Mouse (Mus musculus): ENCODE results near the gene Tubb2b.

Tubb2b gene

GRCm38 (mm10) chr13:34130226-34130731 is at the start of gene Tubb2b:
TSS of gene Tubb2b (minus strand) at chr13:34130466.
- peak; percentile 54 to 58 for DNase-seq (ENCODE audit: low spot score in 2 of 2)

- no peak for DNase-seq (ENCODE audit: low spot score in 2 of 2)
Measured at GRCm38 (mm10) chr13:34174025-34174424, 43.8 kb upstream of the Tubb2b start.

- DNase-seq (ENCODE audit: low spot score in 2 of 2): no peak
Measured at GRCm38 (mm10) chr13:34163304-34163975, 33.2 kb upstream of the Tubb2b start.

GRCm38 (mm10) chr13:34162491-34163303 is 32.4 kb upstream of the Tubb2b start, which contains the start of gene Psmg4:
TSS of gene Psmg4 (plus strand) at chr13:34162964.
- peak; percentile 92 to 93 for DNase-seq (ENCODE audit: low spot score in 2 of 2)

GRCm38 (mm10) chr13:34159926-34160325 is 29.7 kb upstream of the Tubb2b start:
- no peak for DNase-seq (ENCODE audit: low spot score in 2 of 2)

- no peak for DNase-seq (ENCODE audit: low spot score in 2 of 2)
Measured at GRCm38 (mm10) chr13:34157596-34158157, 27.4 kb upstream of the Tubb2b start.

GRCm38 (mm10) chr13:34156840-34157185 is 26.5 kb upstream of the Tubb2b start:
- DNase-seq (ENCODE audit: low spot score in 2 of 2): no peak

GRCm38 (mm10) chr13:34156133-34156839 is 26.0 kb upstream of the Tubb2b start:
- DNase-seq (ENCODE audit: low spot score in 2 of 2): no peak

- DNase-seq (ENCODE audit: low spot score in 2 of 2): peak; percentile 45 to 61
Measured at GRCm38 (mm10) chr13:34154931-34155272, 24.6 kb upstream of the Tubb2b start.

- peak; percentile 39 to 56 for DNase-seq (ENCODE audit: low spot score in 2 of 2)
Measured at GRCm38 (mm10) chr13:34154217-34154930, 24.1 kb upstream of the Tubb2b start.

- DNase-seq (ENCODE audit: low spot score in 2 of 2): no peak
Measured at GRCm38 (mm10) chr13:34153254-34154011, 23.2 kb upstream of the Tubb2b start.

- no peak for DNase-seq (ENCODE audit: low spot score in 2 of 2)
Measured at GRCm38 (mm10) chr13:34152695-34153094, 22.4 kb upstream of the Tubb2b start.

- DNase-seq (ENCODE audit: low spot score in 2 of 2): no peak
Measured at GRCm38 (mm10) chr13:34151425-34151824, 21.2 kb upstream of the Tubb2b start.

GRCm38 (mm10) chr13:34150271-34151027 is 20.2 kb upstream of the Tubb2b start:
- no peak for DNase-seq (ENCODE audit: low spot score in 2 of 2)

GRCm38 (mm10) chr13:34149463-34150176 is 19.4 kb upstream of the Tubb2b start:
- DNase-seq (ENCODE audit: low spot score in 2 of 2): no peak

GRCm38 (mm10) chr13:34148767-34149392 is 18.6 kb upstream of the Tubb2b start:
- DNase-seq (ENCODE audit: low spot score in 2 of 2): no peak

- no peak for DNase-seq (ENCODE audit: low spot score in 2 of 2)
Measured at GRCm38 (mm10) chr13:34148181-34148580, 17.9 kb upstream of the Tubb2b start.

GRCm38 (mm10) chr13:34146916-34147315 is 16.6 kb upstream of the Tubb2b start:
- DNase-seq (ENCODE audit: low spot score in 2 of 2): no peak

- no peak for DNase-seq (ENCODE audit: low spot score in 2 of 2)
Measured at GRCm38 (mm10) chr13:34143389-34143788, 13.1 kb upstream of the Tubb2b start.
